Mouse (Mus musculus): ENCODE measurements around the gene Pou6f1. TPM values are rescaled to one million over a fixed set of nuclear protein-coding genes. Genes with fewer than 3 reads are reported as not detected.
"Not testable (repeated sequence)": the region's sequence is repeated elsewhere in the genome, so short reads cannot be mapped to it uniquely, and the experiment has no call there.

Pou6f1 gene
- total RNA-seq, 2 experiments from 2014 or later, result 30.7 to 34.4 TPM

- DNase-seq (ENCODE audit: low spot score in 2 of 2), result no peak
Measured at GRCm38 (mm10) chr15:100577972-100578371, 21.8 kb downstream of the Pou6f1 start.

- no peak for DNase-seq (ENCODE audit: low spot score in 2 of 2)
Measured at GRCm38 (mm10) chr15:100576810-100577209, 23.0 kb downstream of the Pou6f1 start.

GRCm38 (mm10) chr15:100576392-100576791 lies 23.4 kb downstream of the Pou6f1 start:
- no peak for DNase-seq (ENCODE audit: low spot score in 2 of 2)

- no peak for DNase-seq (ENCODE audit: low spot score in 2 of 2)
Measured at GRCm38 (mm10) chr15:100575366-100575765, 24.4 kb downstream of the Pou6f1 start.

GRCm38 (mm10) chr15:100574378-100574777 lies 25.4 kb downstream of the Pou6f1 start:
- no peak for DNase-seq (ENCODE audit: low spot score in 2 of 2)

- DNase-seq (ENCODE audit: low spot score in 2 of 2), result no peak
Measured at GRCm38 (mm10) chr15:100573946-100574345, 25.8 kb downstream of the Pou6f1 start.

- no peak for DNase-seq (ENCODE audit: low spot score in 2 of 2)
Measured at GRCm38 (mm10) chr15:100569239-100569638, 30.5 kb downstream of the Pou6f1 start.

GRCm38 (mm10) chr15:100566531-100566930 lies 33.3 kb downstream of the Pou6f1 start:
- DNase-seq (ENCODE audit: low spot score in 2 of 2), result no peak

- DNase-seq (ENCODE audit: low spot score in 2 of 2), result no peak
Measured at GRCm38 (mm10) chr15:100557705-100558433, 41.9 kb downstream of the Pou6f1 start.

- no peak for DNase-seq (ENCODE audit: low spot score in 2 of 2)
Measured at GRCm38 (mm10) chr15:100556378-100556777, 43.4 kb downstream of the Pou6f1 start.

- DNase-seq (ENCODE audit: low spot score in 2 of 2), result no peak
Measured at GRCm38 (mm10) chr15:100555965-100556364, 43.8 kb downstream of the Pou6f1 start.

GRCm38 (mm10) chr15:100551326-100552307 lies 48.2 kb downstream of the Pou6f1 start, which contains the start of gene Tfcp2:
Gene Tfcp2, minus strand, starts transcription at chr15:100552008.
- DNase-seq (ENCODE audit: low spot score in 2 of 2), result peak; percentile 94 to 97

GRCm38 (mm10) chr15:100550280-100550679 lies 49.5 kb downstream of the Pou6f1 start:
- DNase-seq (ENCODE audit: low spot score in 2 of 2), result no peak

- not testable (repeated sequence) for DNase-seq (ENCODE audit: low spot score in 2 of 2)
Measured at GRCm38 (mm10) chr15:100543651-100544030, 56.1 kb downstream of the Pou6f1 start.

- not testable (repeated sequence) for DNase-seq (ENCODE audit: low spot score in 2 of 2)
Measured at GRCm38 (mm10) chr15:100542876-100543650, 56.7 kb downstream of the Pou6f1 start.

GRCm38 (mm10) chr15:100541426-100541825 lies 58.4 kb downstream of the Pou6f1 start:
- no peak for DNase-seq (ENCODE audit: low spot score in 2 of 2)

- not testable (repeated sequence) for DNase-seq (ENCODE audit: low spot score in 2 of 2)
Measured at GRCm38 (mm10) chr15:100541001-100541400, 58.8 kb downstream of the Pou6f1 start.

GRCm38 (mm10) chr15:100539411-100539810 lies 60.4 kb downstream of the Pou6f1 start:
- no peak for DNase-seq (ENCODE audit: low spot score in 2 of 2)

GRCm38 (mm10) chr15:100537913-100538312 lies 61.9 kb downstream of the Pou6f1 start:
- DNase-seq (ENCODE audit: low spot score in 2 of 2), result no peak

GRCm38 (mm10) chr15:100527900-100528299 lies 71.9 kb downstream of the Pou6f1 start:
- no peak for DNase-seq (ENCODE audit: low spot score in 2 of 2)

GRCm38 (mm10) chr15:100525405-100525804 lies 74.4 kb downstream of the Pou6f1 start:
- DNase-seq (ENCODE audit: low spot score in 2 of 2), result no peak
